Mouse (Mus musculus): ENCODE data around the gene Zfp639.

- TF ChIP-seq POLR2A (IDR thresholded peaks at IDR 0.05; ENCODE audit: low read depth, low read length) (no peak), CTCF (IDR thresholded peaks at IDR 0.05; ENCODE audit: extremely low read depth, insufficient read depth, insufficient read length, insufficient replicate concordance) (no peak)
These were observed 20.0 kb downstream of the Zfp639 start for GRCm38 (mm10) chr3:32530041-32530440.

All from spleen, adult 2 months (tissue).